Mouse (Mus musculus) kidney, adult 2 months (tissue): ENCODE data around the gene Ube2q1.

Source experiments
- CTCF ChIP-seq: fragments of 200-500 bp; conservative IDR thresholded peaks from 2 replicates; pipeline ENCODE4 v1.5.1; 2011; ENCODE audit warnings: low read depth, mild to moderate bottlenecking, control low read depth, low read length, moderate library complexity, mixed read lengths; ENCODE audit not compliant: insufficient read depth, insufficient read length
- POLR2A ChIP-seq: fragments of 200-500 bp; IDR thresholded peaks from one replicate; pipeline ENCODE4 v1.6.1; 2011; ENCODE audit warnings: low read depth, low read length, control low read depth

DNA sequence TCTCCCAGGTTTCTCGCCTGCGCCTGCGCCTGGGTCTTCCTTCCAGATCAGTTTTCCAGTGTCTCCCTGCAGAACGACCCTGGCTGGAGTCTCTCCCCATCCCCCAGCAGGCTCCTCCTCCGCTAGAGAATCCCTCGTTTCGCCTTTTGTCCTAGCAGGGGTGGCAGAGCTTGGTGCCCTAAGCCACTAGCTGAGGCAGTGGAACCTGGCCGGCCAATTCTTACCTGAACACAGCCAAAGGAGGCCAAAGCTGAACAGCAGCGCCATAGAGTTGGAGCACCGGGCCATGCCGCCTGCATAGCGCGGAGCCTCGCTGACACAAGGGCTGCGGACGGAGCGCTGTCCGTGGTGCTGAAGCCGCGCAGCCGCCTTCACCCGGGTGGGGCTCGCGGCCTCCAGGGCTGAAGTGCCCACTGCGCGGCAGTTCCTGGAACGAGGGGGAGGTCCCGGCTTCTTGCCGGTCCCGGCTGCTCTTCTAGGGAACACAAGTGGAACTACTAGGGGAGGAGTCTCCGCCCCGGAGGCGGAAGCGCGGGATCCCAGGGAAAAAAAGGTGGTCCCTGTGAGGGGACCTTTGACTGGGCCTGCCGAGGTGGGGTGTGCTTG is 9.2 kb upstream of the Ube2q1 start, which contains the start of gene Chrnb2:
- TF ChIP-seq POLR2A: no peak
- no peak for TF ChIP-seq CTCF
